Mouse (Mus musculus) ES-Bruce4 (cell line): ENCODE results near the gene Cxcl10. TPM values are rescaled to one million over a fixed set of nuclear protein-coding genes. Genes with fewer than 3 reads are reported as not detected.

ENCODE experiments used
- H3K27ac ChIP-seq: 2 replicates; pipeline ENCODE4 v1.5.1; 2012; ENCODE audit warnings: low read length, inconsistent platforms; ENCODE audit not compliant: insufficient read depth
- H3K27me3 ChIP-seq: 2 replicates; pipeline ENCODE4 v1.6.1; 2012; ENCODE audit warnings: mild to moderate bottlenecking, low read length, inconsistent platforms; ENCODE audit not compliant: control insufficient read depth, poor library complexity, insufficient read depth, severe bottlenecking
- H3K36me3 ChIP-seq: 2 replicates; pipeline ENCODE4 v1.6.1; 2012; ENCODE audit warnings: inconsistent platforms, mild to moderate bottlenecking, low read length, moderate library complexity; ENCODE audit not compliant: control insufficient read depth, poor library complexity, insufficient read depth, severe bottlenecking
- H3K4me1 ChIP-seq: one replicate; pipeline ENCODE4 v1.8.1; 2011; ENCODE audit warnings: low read length; ENCODE audit not compliant: control insufficient read depth, insufficient read depth
- H3K4me3 ChIP-seq: 2 replicates; pipeline ENCODE4 v1.5.1; 2011; ENCODE audit warnings: low read depth, mild to moderate bottlenecking, low read length
- H3K9ac ChIP-seq: 2 replicates; pipeline ENCODE4 v1.6.1; 2012; ENCODE audit warnings: low read depth, mild to moderate bottlenecking, inconsistent platforms; ENCODE audit not compliant: poor library complexity, severe bottlenecking
- H3K9me3 ChIP-seq: replicated peaks from 2 replicates; pipeline ENCODE4 v1.6.1; 2012; ENCODE audit warnings: mild to moderate bottlenecking, low read length, inconsistent platforms; ENCODE audit not compliant: control insufficient read depth, poor library complexity, insufficient read depth, severe bottlenecking
- CTCF ChIP-seq: IDR thresholded peaks from one replicate; pipeline ENCODE4 v1.8.1; 2011; ENCODE audit warnings: low read depth, low read length
- EP300 ChIP-seq: IDR thresholded peaks from 2 replicates; pipeline ENCODE4 v1.6.1; 2011; ENCODE audit warnings: low read depth, low read length; ENCODE audit not compliant: insufficient read depth
- POLR2A ChIP-seq: IDR thresholded peaks from one replicate; pipeline ENCODE4 v1.8.1; 2011; ENCODE audit warnings: low read length; ENCODE audit not compliant: insufficient read depth
- polyA plus RNA-seq: library from polyadenylated mRNA; stranded (reverse); fragments of >200 nt; gene quantifications from 2 replicates; pipeline ENCODE4 v1.2.4, GENCODE M21; 2011; ENCODE audit warnings: low read depth; ENCODE audit not compliant: missing spikeins, insufficient read depth, insufficient read length

Cxcl10 gene
- polyA plus RNA-seq, 1 experiment, result 11.7 TPM

DNA sequence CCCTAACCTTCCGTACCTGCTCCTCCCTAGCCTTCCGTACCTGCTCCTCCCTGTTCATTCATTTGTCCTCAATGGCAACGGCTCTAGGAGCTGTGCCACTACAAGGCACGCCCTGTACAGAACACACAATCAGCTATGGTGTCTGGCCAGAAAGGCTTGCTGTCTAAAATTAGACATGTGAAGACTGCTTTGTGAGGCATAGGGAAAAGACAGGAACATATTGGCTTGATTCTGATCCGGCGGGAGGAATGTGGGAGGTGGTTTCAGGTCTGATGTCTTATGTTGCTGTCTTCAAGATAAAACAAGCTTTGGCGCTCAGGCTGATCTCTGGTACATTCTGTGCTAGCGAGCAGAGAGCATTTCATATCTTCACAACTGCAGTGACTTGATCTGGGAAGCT lies 41.9 kb upstream of the Cxcl10 start:
- Histone ChIP-seq H3K9me3 (no peaks in the 10 kb centered on the region), H3K36me3 (no peaks in the 10 kb centered on the region), H3K27me3 (no peaks in the 10 kb centered on the region), H3K4me1 (no peaks in the 10 kb centered on the region), H3K27ac (no peak overlapping the region), H3K4me3 (no peak overlapping the region), H3K9ac (no peak overlapping the region)
- TF ChIP-seq CTCF, result no peak
- TF ChIP-seq POLR2A, result no peak
- no peak for TF ChIP-seq EP300

DNA sequence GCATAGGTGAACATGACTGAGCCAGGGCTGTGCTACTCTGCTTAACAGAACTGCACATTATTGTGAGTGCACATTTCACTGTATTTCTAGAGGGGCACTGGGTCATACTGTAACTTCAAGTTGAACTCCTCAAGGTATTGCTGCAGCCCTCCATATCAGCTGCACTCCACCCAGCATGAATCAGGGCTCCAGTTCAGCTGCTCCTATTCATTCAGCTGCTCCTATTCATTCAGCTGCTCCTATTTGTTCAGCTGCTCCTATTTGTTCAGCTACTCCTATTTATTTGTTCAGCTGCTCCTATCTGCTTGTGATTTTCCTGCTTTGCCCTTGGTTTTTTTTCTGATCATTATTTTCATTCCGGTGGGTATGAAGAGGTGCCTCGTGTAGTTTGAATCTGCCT lies 41.3 kb upstream of the Cxcl10 start:
- Histone ChIP-seq H3K4me3 (no peak overlapping the region), H3K36me3 (no peaks in the 10 kb centered on the region), H3K9me3 (no peaks in the 10 kb centered on the region), H3K27me3 (no peaks in the 10 kb centered on the region), H3K27ac (no peak overlapping the region), H3K9ac (no peak overlapping the region), H3K4me1 (no peaks in the 10 kb centered on the region)
- TF ChIP-seq EP300, result no peak
- no peak for TF ChIP-seq CTCF
- TF ChIP-seq POLR2A, result no peak

DNA sequence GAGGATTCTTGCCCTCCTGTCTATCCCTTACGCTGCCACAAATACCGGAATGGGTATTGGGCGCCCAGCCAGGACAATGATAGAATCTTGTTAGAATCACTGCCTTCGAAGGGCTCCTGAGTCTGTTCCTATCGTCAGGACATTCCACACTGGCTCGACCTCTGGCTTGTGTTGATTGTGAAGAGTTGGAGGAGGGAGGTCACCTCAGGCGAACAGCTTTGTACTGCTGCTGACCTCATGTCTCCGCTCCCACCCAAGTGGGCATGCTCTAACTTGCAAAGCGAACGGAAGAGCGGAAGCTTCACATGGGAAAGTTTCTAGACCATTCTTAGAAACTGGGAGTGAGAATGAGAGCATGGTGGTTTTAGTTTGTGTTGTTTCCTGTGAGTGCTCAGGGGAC lies 38.7 kb upstream of the Cxcl10 start:
- no peaks in the 10 kb centered on the region for H3K27me3 ChIP-seq
- TF ChIP-seq EP300 (no peak), CTCF (no peak)
- no peak overlapping the region for H3K9ac ChIP-seq
- H3K4me3 ChIP-seq, result no peak overlapping the region
- no peaks in the 10 kb centered on the region for H3K36me3 ChIP-seq
- no peaks in the 10 kb centered on the region for H3K9me3 ChIP-seq
- H3K4me1 ChIP-seq, result no peaks in the 10 kb centered on the region
- H3K27ac ChIP-seq, result no peak overlapping the region

GRCm38 (mm10) chr5:92386643-92387042 lies 38.0 kb upstream of the Cxcl10 start:
- Histone ChIP-seq H3K9ac (no peak overlapping the region), H3K9me3 (no peaks in the 10 kb centered on the region), H3K36me3 (no peaks in the 10 kb centered on the region), H3K4me3 (no peak overlapping the region), H3K27me3 (no peaks in the 10 kb centered on the region), H3K27ac (no peak overlapping the region), H3K4me1 (no peaks in the 10 kb centered on the region)
- TF ChIP-seq POLR2A (no peak), EP300 (no peak), CTCF (no peak)

DNA sequence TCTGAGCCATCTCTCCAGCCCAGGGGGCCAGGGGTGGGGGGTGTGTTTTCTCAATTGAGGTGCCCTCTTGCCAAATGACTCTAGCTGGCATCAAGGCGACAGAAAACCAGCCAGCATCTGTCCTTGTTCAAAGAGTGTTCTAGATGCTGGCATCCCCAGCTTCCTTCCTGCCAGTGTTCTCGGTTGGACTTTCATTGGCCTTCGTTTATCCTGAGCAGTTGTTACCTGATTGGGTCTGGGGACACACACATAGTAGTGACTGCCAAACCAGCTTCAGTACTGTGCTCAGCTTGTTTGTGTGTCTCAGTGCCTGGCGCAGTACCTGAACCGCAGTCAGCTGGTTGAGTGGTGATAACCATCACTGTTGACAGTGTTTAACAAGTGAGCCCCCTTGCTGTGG lies 37.4 kb upstream of the Cxcl10 start:
- no peak overlapping the region for H3K4me3 ChIP-seq
- H3K27ac ChIP-seq, result no peak overlapping the region
- H3K36me3 ChIP-seq, result no peaks in the 10 kb centered on the region
- no peaks in the 10 kb centered on the region for H3K9me3 ChIP-seq
- H3K4me1 ChIP-seq, result no peaks in the 10 kb centered on the region
- no peak overlapping the region for H3K9ac ChIP-seq
- no peaks in the 10 kb centered on the region for H3K27me3 ChIP-seq
- no peak for TF ChIP-seq EP300

DNA sequence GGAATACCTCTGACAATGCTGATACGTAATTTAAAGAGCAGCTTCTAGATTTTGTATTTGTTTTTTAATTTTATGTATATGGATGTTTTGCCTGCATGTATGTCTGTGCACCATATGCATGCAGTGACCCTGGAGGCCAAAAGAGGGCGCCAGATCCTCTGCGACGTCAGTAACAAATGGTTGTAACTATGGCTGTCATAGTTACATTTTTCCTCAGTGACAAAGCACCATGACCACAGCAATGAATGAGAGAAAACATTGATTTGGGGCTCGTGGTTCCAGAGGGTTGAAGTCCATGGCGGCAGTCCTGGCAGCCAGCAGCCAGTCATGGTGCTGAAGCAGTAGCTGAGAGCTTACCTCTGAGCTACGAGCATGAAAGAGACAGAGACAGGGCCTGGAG lies 36.2 kb upstream of the Cxcl10 start:
- no peaks in the 10 kb centered on the region for H3K4me1 ChIP-seq
- TF ChIP-seq CTCF, result peak; percentile 93
- no peak for TF ChIP-seq EP300
- TF ChIP-seq POLR2A, result no peak
- H3K9ac ChIP-seq, result no peak overlapping the region
- no peaks in the 10 kb centered on the region for H3K9me3 ChIP-seq
- no peak overlapping the region for H3K27ac ChIP-seq
- no peaks in the 10 kb centered on the region for H3K27me3 ChIP-seq
- H3K4me3 ChIP-seq, result no peak overlapping the region
- no peaks in the 10 kb centered on the region for H3K36me3 ChIP-seq

DNA sequence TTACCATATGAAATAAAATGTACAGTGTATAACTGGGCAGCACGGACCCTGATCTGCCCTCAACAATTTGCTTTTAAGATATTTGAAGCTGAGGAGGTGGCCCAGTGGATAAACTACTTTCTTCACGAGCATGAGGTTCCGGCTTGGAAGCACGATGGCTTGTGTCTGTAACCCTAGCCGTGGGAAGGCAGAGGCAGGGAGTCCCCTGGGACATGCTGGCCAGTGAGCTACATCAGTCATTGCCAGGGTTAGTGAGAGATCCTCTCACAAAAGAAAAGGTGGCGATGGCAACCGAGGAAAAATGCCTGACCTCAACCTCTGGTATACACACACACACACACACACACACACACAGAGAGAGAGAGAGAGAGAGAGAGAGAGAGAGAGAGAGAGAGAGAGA lies 35.1 kb upstream of the Cxcl10 start:
- Histone ChIP-seq H3K4me1 (no peaks in the 10 kb centered on the region), H3K9me3 (no peaks in the 10 kb centered on the region), H3K36me3 (no peaks in the 10 kb centered on the region), H3K27me3 (no peaks in the 10 kb centered on the region), H3K27ac (no peak overlapping the region), H3K9ac (no peak overlapping the region), H3K4me3 (no peak overlapping the region)
- TF ChIP-seq POLR2A (no peak), CTCF (no peak), EP300 (no peak)
